14 mouse cellular contexts compared by ENCODE assay signal in the genomic region with DNA sequence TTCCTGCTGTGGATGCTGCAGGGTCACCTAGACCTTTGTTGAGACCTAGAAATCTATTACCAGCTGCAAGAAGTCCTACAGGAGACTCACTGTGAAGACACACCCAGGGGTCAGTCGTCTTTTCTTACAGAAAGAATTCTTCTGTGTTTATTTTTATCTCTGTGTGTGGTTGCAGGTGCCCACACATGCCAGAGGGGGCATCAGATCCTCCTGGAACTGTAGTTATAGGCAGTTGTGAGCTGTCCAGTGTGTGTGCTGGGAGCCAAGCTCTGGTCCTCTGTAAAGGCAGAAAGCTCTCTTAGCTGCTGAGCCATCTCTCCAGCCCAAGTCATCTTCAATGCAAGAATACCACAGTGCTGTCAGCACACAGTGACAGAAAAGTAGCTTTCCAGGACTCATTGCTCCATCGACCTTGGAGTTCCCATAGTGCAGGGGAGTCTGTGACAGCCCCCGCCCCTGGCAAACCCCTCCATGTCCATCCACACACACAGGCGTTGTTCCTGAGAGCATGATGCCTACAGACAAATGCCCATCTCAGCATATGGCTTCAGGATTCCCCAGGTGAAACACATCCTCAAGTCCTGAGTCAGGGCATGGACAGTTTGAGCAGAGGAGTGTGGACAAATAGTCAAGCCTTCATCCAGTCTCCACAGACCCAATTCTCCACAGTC. TPM values are rescaled to one million over a fixed set of nuclear protein-coding genes. Genes with fewer than 3 reads are reported as not detected.
DNase-seq lines count a peak whose midpoint lies in the region; ATAC-seq and TF ChIP-seq lines count a peak whose summit lies in the region.
"Had no signal": no experiment of that assay in that cellular context is flagged by ENCODE, and none has a peak within 500 bp of the region (broad histone marks: within the 10 kb centered on the region; RNA-seq: fewer than 3 reads in every experiment).

No protein-coding gene starts in this region.

- no peak for ATAC-seq in liver, embryonic 14.5 days (ENCODE audit: insufficient read depth)
- no peak for ATAC-seq in limb, embryonic 15.5 days (ENCODE audit: insufficient number of reproducible peaks, low FRiP score, low TSS enrichment, low read depth)
- ATAC-seq: forebrain, embryonic 15.5 days had no signal

- H3K79me2 ChIP-seq in heart, adult 2 months (replicated peaks; ENCODE audit: control insufficient read depth, insufficient read depth, low read length): no peaks in the 10 kb centered on the region; the same call in 1 of the 2 replicates

- TF ChIP-seq POLR2A in heart, adult 2 months (IDR thresholded peaks at IDR 0.05; ENCODE audit: insufficient read depth, low read depth, low read length): no peak

- 74% methylated on average over 4 of the region's 4 CpGs for WGBS in heart, adult 2 months
- WGBS in liver, embryonic 14.5 days (ENCODE audit: insufficient replicate concordance): 54% methylated on average over 4 of the region's 4 CpGs
- 74% methylated on average over 4 of the region's 4 CpGs for WGBS in limb, embryonic 15.5 days

- no peak overlapping the region for H3K4me3 ChIP-seq in heart, adult 2 months
- H3K4me3 ChIP-seq in liver, embryonic 14.5 days (ENCODE audit: insufficient read depth in 1 of 2, low read depth in 2 of 2, low read length in 2 of 2): no peak overlapping the region
- no peak overlapping the region for H3K4me3 ChIP-seq in limb, embryonic 15.5 days

- no peaks in the 10 kb centered on the region for H3K9me3 ChIP-seq in liver, embryonic 14.5 days (ENCODE audit: control insufficient read depth, low read length)
- no peaks in the 10 kb centered on the region for H3K9me3 ChIP-seq in limb, embryonic 15.5 days
- H3K9me3 ChIP-seq: forebrain, embryonic 15.5 days had no signal

- no peaks in the 10 kb centered on the region for H3K36me3 ChIP-seq in heart, adult 2 months (ENCODE audit: control insufficient read depth, insufficient read depth, low read length)
- peaks cover 3% of the 10 kb centered on the region; the same call in 1 of the 2 replicates for H3K36me3 ChIP-seq in liver, embryonic 14.5 days (replicated peaks; ENCODE audit: control insufficient read depth, insufficient read depth, low read depth)
- H3K36me3 ChIP-seq in limb, embryonic 15.5 days: peaks cover 4% of the 10 kb centered on the region; the same call in 1 of the 2 replicates
- H3K36me3 ChIP-seq: forebrain, embryonic 15.5 days had no signal

- intact Hi-C loops in heart, adult 2 months (cut with DNase I): loop anchor here (5.0 kb wide), 1 partner anchor 44 kb away; a partner anchor contains a TSS

- no peak for TF ChIP-seq EP300 in heart, adult 2 months (IDR thresholded peaks at IDR 0.05; ENCODE audit: insufficient read depth, low read depth, low read length)
- TF ChIP-seq EP300 in liver, embryonic 14.5 days (IDR thresholded peaks at IDR 0.05; ENCODE audit: low read depth): no peak

- peak overlapping the region; percentile 93; the same call in 1 of the 2 replicates for H3K27ac ChIP-seq in heart, adult 2 months
- no peak overlapping the region for H3K27ac ChIP-seq in liver, embryonic 14.5 days
- peak overlapping the region; percentile 94 for H3K27ac ChIP-seq in limb, embryonic 15.5 days

- TF ChIP-seq CTCF in heart, adult 2 months (IDR thresholded peaks at IDR 0.05): peak; percentile 21; the same call in 1 of the 2 replicates
- TF ChIP-seq CTCF in liver, embryonic 14.5 days (IDR thresholded peaks at IDR 0.05; ENCODE audit: low read depth): peak; percentile 23; the same call in 1 of the 2 replicates

- H3K9ac ChIP-seq in heart, adult 2 months (ENCODE audit: low read depth, low read length): no peak overlapping the region
- no peak overlapping the region for H3K9ac ChIP-seq in liver, embryonic 14.5 days (replicated peaks)
- no peak overlapping the region for H3K9ac ChIP-seq in limb, embryonic 15.5 days
- H3K9ac ChIP-seq: forebrain, embryonic 15.5 days had no signal

- H3K4me2 ChIP-seq in liver, embryonic 14.5 days (ENCODE audit: low read depth): no peak overlapping the region
- H3K4me2 ChIP-seq in limb, embryonic 15.5 days: no peak overlapping the region

- H3K4me1 ChIP-seq in heart, adult 2 months (ENCODE audit: control insufficient read depth, insufficient read depth, low read length): peaks cover 25% of the 10 kb centered on the region
- peaks cover 15 to 28% of the 10 kb centered on the region in 2 experiments for H3K4me1 ChIP-seq in liver, embryonic 14.5 days (replicated peaks; ENCODE audit: control insufficient read depth in 2 of 2, insufficient read depth in 2 of 2, low read length in 1 of 2)
- peaks cover 89% of the 10 kb centered on the region for H3K4me1 ChIP-seq in limb, embryonic 15.5 days

- H3K27me3 ChIP-seq in heart, adult 2 months (ENCODE audit: control insufficient read depth, insufficient read depth, low read length): no peaks in the 10 kb centered on the region
- H3K27me3 ChIP-seq in liver, embryonic 14.5 days (ENCODE audit: control insufficient read depth, insufficient read depth, low read length): peaks cover 67% of the 10 kb centered on the region
- H3K27me3 ChIP-seq in limb, embryonic 15.5 days: no peaks in the 10 kb centered on the region

- DNase-seq in heart, adult 2 months: no peak
- no peak for DNase-seq in heart, postnatal 4 days
- DNase-seq in liver, embryonic 14.5 days (ENCODE audit: low read depth in 3 of 3, low spot score in 3 of 3): no peak
- no peak for DNase-seq in liver
- peak; percentile 32 for DNase-seq in NIH3T3 (ENCODE audit: low read depth)
- DNase-seq in spleen, adult 12 weeks (ENCODE audit: low spot score): no peak
- DNase-seq in gastrocnemius, adult 8-10 months (ENCODE audit: low spot score in 2 of 2): no peak
- DNase-seq: adrenal gland, postnatal 10 days; right cerebral cortex, postnatal 25 days had no signal

RNA-seq across cellular contexts. Expression of a gene that starts 1.3 kb away (rescaled TPM):
- 10 to 100 TPM; 22.8 to 23.9 TPM for total RNA-seq in heart, adult 2 months (2021)
- 70.3 and 92.8 TPM in 2 replicates for polyA plus RNA-seq in heart, adult 2 months (2012; rRNA removed)
- 10 to 100 TPM; 31.9 to 33.0 TPM for total RNA-seq in heart, postnatal 4 days (2021)
- polyA plus RNA-seq in liver, embryonic 14.5 days (2012; rRNA removed): 5.8 and 6.2 TPM in 2 replicates
- polyA plus RNA-seq in liver, embryonic 14.5 days (2014; fragmentation: Nextera tagmentation; extraction: Ambion mirVana): 3.0 and 4.4 TPM in 2 replicates
- polyA plus RNA-seq in limb, embryonic 15.5 days (2015; fragmentation: Nextera tagmentation; extraction: Ambion mirVana): 83.7 and 87.5 TPM in 2 replicates
- total RNA-seq in gastrocnemius, adult 8-10 months (2022): 10 to 100 TPM; 13.0 to 16.3 (median 14.4) TPM

RNA-seq across cellular contexts. Expression of a gene that starts 2.9 kb away (rescaled TPM):
- 1 to 10 TPM; 5.1 to 6.2 TPM for total RNA-seq in heart, adult 2 months (2021)
- polyA plus RNA-seq in heart, adult 2 months (2012; rRNA removed): 5.2 and 6.0 TPM in 2 replicates
- total RNA-seq in heart, postnatal 4 days (2021): 10 to 100 TPM; 10.4 to 11.3 TPM
- polyA plus RNA-seq in liver, embryonic 14.5 days (2012; rRNA removed): 8.1 and 9.9 TPM in 2 replicates
- polyA plus RNA-seq in liver, embryonic 14.5 days (2014; fragmentation: Nextera tagmentation; extraction: Ambion mirVana): 17.0 and 18.1 TPM in 2 replicates
- polyA plus RNA-seq in limb, embryonic 15.5 days (2015; fragmentation: Nextera tagmentation; extraction: Ambion mirVana): 39.4 and 40.0 TPM in 2 replicates
- total RNA-seq in gastrocnemius, adult 8-10 months (2022): 1 to 10 TPM; 3.9 to 5.9 (median 4.8) TPM

RNA-seq across cellular contexts. Expression of a gene that starts 18.2 kb away (rescaled TPM):
- total RNA-seq in heart, adult 2 months (2021): 10 to 100 TPM; 10.0 to 13.3 TPM
- polyA plus RNA-seq in heart, adult 2 months (2012; rRNA removed): 11.8 and 13.8 TPM in 2 replicates
- total RNA-seq in heart, postnatal 4 days (2021): 10 to 100 TPM; 14.4 to 15.6 TPM
- 56.8 and 67.9 TPM in 2 replicates for polyA plus RNA-seq in liver, embryonic 14.5 days (2012; rRNA removed)
- 93.1 and 111 TPM in 2 replicates for polyA plus RNA-seq in liver, embryonic 14.5 days (2014; fragmentation: Nextera tagmentation; extraction: Ambion mirVana)
- 45.6 and 48.1 TPM in 2 replicates for polyA plus RNA-seq in limb, embryonic 15.5 days (2015; fragmentation: Nextera tagmentation; extraction: Ambion mirVana)
- total RNA-seq in gastrocnemius, adult 8-10 months (2022): 10 to 100 TPM in 2 of 4 experiments, 1 to 10 TPM in 2; 9.4 to 12.5 (median 10.0) TPM

RNA-seq across cellular contexts. Expression of a gene that starts 23.4 kb away (rescaled TPM):
- not detected for total RNA-seq in heart, adult 2 months (2021)
- 0.03 and 0.37 TPM in 2 replicates for polyA plus RNA-seq in heart, adult 2 months (2012; rRNA removed)
- total RNA-seq in heart, postnatal 4 days (2021): under 1 TPM; 0.20 to 0.21 TPM
- polyA plus RNA-seq in liver, embryonic 14.5 days (2012; rRNA removed): 0.11 and 0.16 TPM in 2 replicates
- polyA plus RNA-seq in liver, embryonic 14.5 days (2014; fragmentation: Nextera tagmentation; extraction: Ambion mirVana): 0.08 and 0.18 TPM in 2 replicates
- polyA plus RNA-seq in limb, embryonic 15.5 days (2015; fragmentation: Nextera tagmentation; extraction: Ambion mirVana): 0.31 and 0.55 TPM in 2 replicates
- under 1 TPM in 1 of 4 experiments, not detected in 3; 0.29 TPM for total RNA-seq in gastrocnemius, adult 8-10 months (2022)
- total RNA-seq: layer of hippocampus, postnatal 10 days had no signal
- polyA plus RNA-seq: forebrain, embryonic 15.5 days; liver, embryonic 16.5 days; neural tube, embryonic 14.5 days had no signal

RNA-seq across cellular contexts. Expression of a gene that starts 44.1 kb away (rescaled TPM):
- 10 to 100 TPM; 27.1 to 27.2 TPM for total RNA-seq in heart, adult 2 months (2021)
- polyA plus RNA-seq in heart, adult 2 months (2012; rRNA removed): 59.5 and 79.9 TPM in 2 replicates
- 10 to 100 TPM; 27.1 to 32.1 TPM for total RNA-seq in heart, postnatal 4 days (2021)
- 36.8 and 44.5 TPM in 2 replicates for polyA plus RNA-seq in liver, embryonic 14.5 days (2012; rRNA removed)
- 16.5 and 16.8 TPM in 2 replicates for polyA plus RNA-seq in liver, embryonic 14.5 days (2014; fragmentation: Nextera tagmentation; extraction: Ambion mirVana)
- 34.7 and 41.8 TPM in 2 replicates for polyA plus RNA-seq in limb, embryonic 15.5 days (2015; fragmentation: Nextera tagmentation; extraction: Ambion mirVana)
- total RNA-seq in gastrocnemius, adult 8-10 months (2022): 10 to 100 TPM; 22.9 to 27.2 (median 24.6) TPM
